Mouse (Mus musculus): ENCODE results near the gene Ptpn4. TPM values are rescaled to one million over a fixed set of nuclear protein-coding genes. Genes with fewer than 3 reads are reported as not detected.

Gene Ptpn4
- polyA plus RNA-seq, 1 experiment from 2014 or later, result 15.0 TPM

DNA sequence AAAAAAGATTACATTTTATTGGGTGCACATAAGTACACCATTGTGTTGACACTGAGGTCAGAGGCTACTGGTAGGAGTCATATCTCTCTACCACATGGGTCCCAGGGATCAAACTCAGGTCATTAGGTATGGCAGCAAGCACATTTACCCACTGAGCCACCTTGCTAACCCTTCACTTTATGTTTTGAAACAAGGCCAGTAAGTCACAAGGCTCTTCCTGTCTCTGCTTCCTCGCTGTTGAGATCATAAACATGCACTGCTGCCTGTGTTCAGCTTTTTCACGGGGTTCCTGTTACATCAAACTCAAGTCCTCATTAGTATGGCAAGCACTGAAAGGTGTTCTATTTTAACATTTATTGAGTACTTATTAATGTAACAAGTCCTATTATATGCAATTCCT lies 61.5 kb downstream of the Ptpn4 start:
- no peak overlapping the region for H3K4me3 ChIP-seq (replicated peaks; ENCODE audit: low read length)
- H3K4me1 ChIP-seq (replicated peaks; ENCODE audit: control insufficient read depth, insufficient read depth, low read length), result no peaks in the 10 kb centered on the region
- H3K9me3 ChIP-seq (ENCODE audit: control insufficient read depth, low read length), result no peaks in the 10 kb centered on the region
- H3K27ac ChIP-seq (ENCODE audit: low read length), result no peak overlapping the region
- ATAC-seq, result no peak
- WGBS, result 84% methylated on average over 2 of the region's 2 CpGs
- no peaks in the 10 kb centered on the region for H3K36me3 ChIP-seq (ENCODE audit: control insufficient read depth, insufficient read depth)
- H3K27me3 ChIP-seq (replicated peaks; ENCODE audit: control insufficient read depth, insufficient read depth, low read length), result no peaks in the 10 kb centered on the region
- H3K9ac ChIP-seq (replicated peaks; ENCODE audit: low read depth, low read length), result no peak overlapping the region
- no peak overlapping the region for H3K4me2 ChIP-seq (ENCODE audit: low read length)

DNA sequence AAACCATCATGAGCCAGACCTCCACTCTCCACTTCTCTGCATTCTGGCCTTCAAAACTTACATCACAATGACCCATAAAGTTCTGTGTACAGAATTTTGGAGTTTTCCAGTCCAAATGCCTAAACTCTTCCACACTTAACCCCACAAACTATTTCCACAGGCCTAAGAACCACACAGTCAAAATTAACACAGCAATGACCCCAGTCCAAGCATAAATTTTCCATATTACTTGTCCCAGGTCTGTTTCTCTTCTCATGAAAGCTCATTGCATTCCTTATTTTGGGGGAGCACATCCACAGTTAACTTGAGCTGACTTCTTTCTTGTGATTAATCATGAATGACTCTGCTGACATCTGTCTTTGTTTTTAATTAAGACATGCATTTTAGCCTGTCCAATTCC lies 101.7 kb downstream of the Ptpn4 start:
- no peak overlapping the region for H3K4me3 ChIP-seq (replicated peaks; ENCODE audit: low read length)
- peaks cover 6% of the 10 kb centered on the region for H3K9me3 ChIP-seq (ENCODE audit: control insufficient read depth, low read length)
- H3K27me3 ChIP-seq (replicated peaks; ENCODE audit: control insufficient read depth, insufficient read depth, low read length), result no peaks in the 10 kb centered on the region
- no peak overlapping the region for H3K4me2 ChIP-seq (ENCODE audit: low read length)
- peaks cover 17% of the 10 kb centered on the region for H3K36me3 ChIP-seq (ENCODE audit: control insufficient read depth, insufficient read depth)
- H3K4me1 ChIP-seq (replicated peaks; ENCODE audit: control insufficient read depth, insufficient read depth, low read length), result no peaks in the 10 kb centered on the region
- no peak for ATAC-seq
- no peak overlapping the region for H3K27ac ChIP-seq (ENCODE audit: low read length)
- H3K9ac ChIP-seq (replicated peaks; ENCODE audit: low read depth, low read length), result no peak overlapping the region

DNA sequence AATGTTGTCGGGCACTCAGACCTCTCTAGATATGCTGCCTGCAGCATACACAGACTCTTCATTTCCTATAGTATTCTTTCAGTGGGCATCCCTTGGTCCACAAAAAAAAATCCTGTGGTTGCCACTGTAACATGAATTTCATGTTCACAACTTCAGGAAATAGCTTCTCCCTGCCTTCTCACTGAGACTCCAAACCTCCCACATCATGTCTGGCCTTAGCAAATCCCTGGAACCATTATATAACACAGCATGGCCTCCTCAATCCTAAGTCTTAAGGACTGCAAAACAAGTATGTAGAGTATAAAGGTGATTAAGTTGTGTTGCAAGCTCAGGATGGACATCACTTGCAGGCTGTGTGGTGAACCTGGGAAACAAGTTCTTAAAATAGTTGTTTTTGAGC lies 102.6 kb downstream of the Ptpn4 start:
- Histone ChIP-seq H3K27me3 (replicated peaks; ENCODE audit: control insufficient read depth, insufficient read depth, low read length) (no peaks in the 10 kb centered on the region), H3K9me3 (ENCODE audit: control insufficient read depth, low read length) (peaks cover 3% of the 10 kb centered on the region), H3K4me2 (ENCODE audit: low read length) (no peak overlapping the region), H3K4me1 (replicated peaks; ENCODE audit: control insufficient read depth, insufficient read depth, low read length) (no peaks in the 10 kb centered on the region), H3K27ac (ENCODE audit: low read length) (no peak overlapping the region), H3K9ac (replicated peaks; ENCODE audit: low read depth, low read length) (no peak overlapping the region), H3K4me3 (replicated peaks; ENCODE audit: low read length) (no peak overlapping the region), H3K36me3 (ENCODE audit: control insufficient read depth, insufficient read depth) (peaks cover 9% of the 10 kb centered on the region)
- ATAC-seq, result no peak
- 85% methylated on average over 1 of the region's 1 CpGs for WGBS

DNA sequence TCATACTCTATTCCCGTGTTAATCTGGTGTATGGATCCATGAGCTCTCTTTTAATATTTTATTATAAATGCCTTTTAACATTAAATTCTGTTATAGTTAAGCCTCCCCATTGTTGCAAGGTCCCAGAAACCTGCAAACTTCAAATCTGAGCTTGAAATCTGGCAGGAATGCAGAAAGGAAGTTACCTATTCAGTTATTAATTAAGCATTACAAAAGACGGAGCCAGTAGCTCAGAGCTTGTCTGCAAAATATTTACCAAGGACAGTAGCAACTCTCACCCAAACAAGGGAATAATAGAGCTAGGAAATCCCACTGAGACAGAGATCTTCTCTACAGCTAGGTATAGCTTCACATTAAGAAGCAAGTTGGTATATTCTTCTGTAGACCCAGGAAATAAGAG lies 106.2 kb downstream of the Ptpn4 start:
- no peak overlapping the region for H3K9ac ChIP-seq (replicated peaks; ENCODE audit: low read depth, low read length)
- WGBS, result 94% methylated on average over 2 of the region's 2 CpGs

GRCm38 (mm10) chr1:119713017-119713416 lies 124.4 kb downstream of the Ptpn4 start:
- Histone ChIP-seq H3K4me3 (replicated peaks; ENCODE audit: low read length) (no peak overlapping the region), H3K27me3 (replicated peaks; ENCODE audit: control insufficient read depth, insufficient read depth, low read length) (no peaks in the 10 kb centered on the region), H3K9ac (replicated peaks; ENCODE audit: low read depth, low read length) (no peak overlapping the region), H3K4me1 (replicated peaks; ENCODE audit: control insufficient read depth, insufficient read depth, low read length) (no peaks in the 10 kb centered on the region), H3K4me2 (ENCODE audit: low read length) (no peak overlapping the region), H3K27ac (ENCODE audit: low read length) (no peak overlapping the region), H3K9me3 (ENCODE audit: control insufficient read depth, low read length) (no peaks in the 10 kb centered on the region), H3K36me3 (ENCODE audit: control insufficient read depth, insufficient read depth) (no peaks in the 10 kb centered on the region)
- WGBS, result 91% methylated on average over 2 of the region's 2 CpGs
- ATAC-seq, result no peak

More for the DNA sequence above, 106.2 kb downstream of the Ptpn4 start:
- Histone ChIP-seq H3K27me3 (replicated peaks; ENCODE audit: control insufficient read depth, insufficient read depth, low read length) (no peaks in the 10 kb centered on the region), H3K4me1 (replicated peaks; ENCODE audit: control insufficient read depth, insufficient read depth, low read length) (no peaks in the 10 kb centered on the region), H3K4me3 (replicated peaks; ENCODE audit: low read length) (no peak overlapping the region), H3K27ac (ENCODE audit: low read length) (no peak overlapping the region), H3K4me2 (ENCODE audit: low read length) (no peak overlapping the region), H3K36me3 (ENCODE audit: control insufficient read depth, insufficient read depth) (0 out of 2 replicates have a peak, but pooled peaks cover 2% of the 10 kb centered on the region), H3K9me3 (ENCODE audit: control insufficient read depth, low read length) (no peaks in the 10 kb centered on the region)
- no peak for ATAC-seq

- Histone ChIP-seq H3K4me2 (ENCODE audit: low read length) (no peak overlapping the region), H3K27ac (ENCODE audit: low read length) (no peak overlapping the region), H3K27me3 (replicated peaks; ENCODE audit: control insufficient read depth, insufficient read depth, low read length) (no peaks in the 10 kb centered on the region), H3K9ac (replicated peaks; ENCODE audit: low read depth, low read length) (no peak overlapping the region), H3K4me1 (replicated peaks; ENCODE audit: control insufficient read depth, insufficient read depth, low read length) (no peaks in the 10 kb centered on the region), H3K9me3 (ENCODE audit: control insufficient read depth, low read length) (no peaks in the 10 kb centered on the region), H3K36me3 (ENCODE audit: control insufficient read depth, insufficient read depth) (no peaks in the 10 kb centered on the region), H3K4me3 (replicated peaks; ENCODE audit: low read length) (no peak overlapping the region)
- ATAC-seq, result no peak
- WGBS, result 97% methylated on average over 4 of the region's 4 CpGs
Measured at GRCm38 (mm10) chr1:119706471-119707217, 130.8 kb downstream of the Ptpn4 start.

GRCm38 (mm10) chr1:119696860-119697259 lies 140.6 kb downstream of the Ptpn4 start:
- Histone ChIP-seq H3K4me1 (replicated peaks; ENCODE audit: control insufficient read depth, insufficient read depth, low read length) (no peaks in the 10 kb centered on the region), H3K27ac (ENCODE audit: low read length) (no peak overlapping the region), H3K36me3 (ENCODE audit: control insufficient read depth, insufficient read depth) (peaks cover 11% of the 10 kb centered on the region), H3K9ac (replicated peaks; ENCODE audit: low read depth, low read length) (no peak overlapping the region), H3K4me2 (ENCODE audit: low read length) (no peak overlapping the region), H3K9me3 (ENCODE audit: control insufficient read depth, low read length) (no peaks in the 10 kb centered on the region), H3K4me3 (replicated peaks; ENCODE audit: low read length) (no peak overlapping the region), H3K27me3 (replicated peaks; ENCODE audit: control insufficient read depth, insufficient read depth, low read length) (no peaks in the 10 kb centered on the region)
- no peak for ATAC-seq
- WGBS, result 100% methylated on average over 1 of the region's 1 CpGs

GRCm38 (mm10) chr1:119685773-119686558 lies 151.4 kb downstream of the Ptpn4 start:
- Histone ChIP-seq H3K27ac (ENCODE audit: low read length) (no peak overlapping the region), H3K4me1 (replicated peaks; ENCODE audit: control insufficient read depth, insufficient read depth, low read length) (no peaks in the 10 kb centered on the region), H3K27me3 (replicated peaks; ENCODE audit: control insufficient read depth, insufficient read depth, low read length) (no peaks in the 10 kb centered on the region), H3K4me2 (ENCODE audit: low read length) (no peak overlapping the region), H3K4me3 (replicated peaks; ENCODE audit: low read length) (no peak overlapping the region), H3K36me3 (ENCODE audit: control insufficient read depth, insufficient read depth) (peaks cover 14% of the 10 kb centered on the region), H3K9me3 (ENCODE audit: control insufficient read depth, low read length) (no peaks in the 10 kb centered on the region), H3K9ac (replicated peaks; ENCODE audit: low read depth, low read length) (no peak overlapping the region)
- WGBS, result 97% methylated on average over 3 of the region's 3 CpGs
- no peak for ATAC-seq

DNA sequence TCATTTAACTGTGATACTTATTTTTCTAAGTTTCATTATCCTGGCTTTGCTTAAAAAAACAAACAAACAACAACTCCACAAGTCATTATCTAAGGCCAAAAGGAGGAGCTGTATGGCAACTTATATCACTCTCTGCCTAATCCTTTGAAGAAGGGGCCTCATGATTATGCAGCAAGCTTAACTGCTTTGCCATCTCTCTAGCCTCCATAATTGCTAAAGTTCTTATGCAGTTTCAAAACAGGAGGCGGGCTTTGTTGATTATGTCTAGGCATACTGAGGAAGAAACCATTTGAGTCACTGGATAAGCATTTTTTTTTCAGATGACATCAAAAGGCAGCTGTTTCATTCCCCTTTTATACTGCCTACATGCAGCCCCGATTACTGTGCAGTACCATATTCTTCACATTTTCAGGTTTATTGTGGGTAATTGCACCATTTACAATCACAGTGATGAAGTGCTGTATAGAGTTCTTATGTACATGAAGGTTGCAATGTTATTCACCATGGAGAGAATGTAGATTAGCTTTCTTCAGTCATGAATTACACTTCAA lies 155.7 kb downstream of the Ptpn4 start:
- H3K9me3 ChIP-seq (ENCODE audit: control insufficient read depth, low read length), result no peaks in the 10 kb centered on the region

More for the DNA sequence above, 155.7 kb downstream of the Ptpn4 start:
- H3K36me3 ChIP-seq (ENCODE audit: control insufficient read depth, insufficient read depth), result peaks cover 10% of the 10 kb centered on the region
- no peaks in the 10 kb centered on the region for H3K27me3 ChIP-seq (replicated peaks; ENCODE audit: control insufficient read depth, insufficient read depth, low read length)
- H3K4me3 ChIP-seq (replicated peaks; ENCODE audit: low read length), result no peak overlapping the region
- H3K27ac ChIP-seq (ENCODE audit: low read length), result no peak overlapping the region
- H3K4me2 ChIP-seq (ENCODE audit: low read length), result no peak overlapping the region
- no peak overlapping the region for H3K9ac ChIP-seq (replicated peaks; ENCODE audit: low read depth, low read length)
- peak; percentile 67 for ATAC-seq
- 8% methylated on average over 2 of the region's 2 CpGs for WGBS
- no peaks in the 10 kb centered on the region for H3K4me1 ChIP-seq (replicated peaks; ENCODE audit: control insufficient read depth, insufficient read depth, low read length)
